Mouse (Mus musculus) naive thymus-derived CD4-positive, alpha-beta T cell, adult 2 months (primary cell): ENCODE data around the gene Gm10228.
"Not testable (repeated sequence)": the region's sequence is repeated elsewhere in the genome, so short reads cannot be mapped to it uniquely, and the experiment has no call there.

Experiments used
- DNase-seq: peaks from one replicate; pipeline ENCODE4 v3.0.0-alpha.2; 2011; ENCODE audit warnings: low read depth

Gm10228 gene

DNA sequence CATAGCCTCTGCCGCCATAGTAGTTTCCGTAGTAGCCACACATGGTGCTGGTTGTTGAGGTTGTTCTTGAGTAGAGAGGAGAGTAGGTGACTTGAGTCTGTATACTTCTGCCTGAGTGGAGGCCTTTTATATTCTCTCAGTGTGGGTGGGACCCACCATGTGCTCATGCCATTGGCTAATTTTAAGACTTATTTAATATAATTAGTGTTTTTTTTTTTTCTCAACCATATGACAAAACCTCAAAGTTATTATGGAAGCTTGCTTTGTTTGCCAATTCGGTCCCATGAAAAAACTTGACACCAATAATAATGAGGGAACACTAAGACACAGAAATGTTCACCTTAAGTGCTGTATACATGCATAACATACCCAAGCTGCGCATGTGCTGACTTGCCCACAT is at the start of gene Gm10228:
TSS of gene Gm10228 (minus strand) at position 101 of the 400 bp plus-strand sequence.
- DNase-seq, result not testable (repeated sequence)

GRCm38 (mm10) chr16:89071041-89071440 is 29.8 kb upstream of the Gm10228 start:
- DNase-seq, result not testable (repeated sequence)

DNA sequence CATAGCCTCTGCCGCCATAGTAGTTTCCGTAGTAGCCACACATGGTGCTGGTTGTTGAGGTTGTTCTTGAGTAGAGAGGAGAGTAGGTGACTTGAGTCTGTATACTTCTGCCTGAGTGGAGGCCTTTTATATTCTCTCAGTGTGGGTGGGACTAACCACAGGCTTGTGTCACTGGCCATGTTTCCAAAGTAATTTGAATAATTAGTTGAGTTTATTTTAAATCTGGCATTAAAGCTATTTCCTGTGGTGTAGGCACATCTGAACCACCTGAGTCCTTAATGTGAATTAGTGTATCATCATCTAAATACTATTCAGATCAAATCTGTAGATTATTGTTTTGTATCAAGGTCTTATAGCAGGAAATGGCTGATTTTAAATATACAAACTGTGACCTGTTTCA is 22.6 kb upstream of the Gm10228 start, which contains the start of gene 1110025L11Rik:
TSS of gene 1110025L11Rik (minus strand) at position 101 of the 400 bp plus-strand sequence.
- DNase-seq, result not testable (repeated sequence)

DNA sequence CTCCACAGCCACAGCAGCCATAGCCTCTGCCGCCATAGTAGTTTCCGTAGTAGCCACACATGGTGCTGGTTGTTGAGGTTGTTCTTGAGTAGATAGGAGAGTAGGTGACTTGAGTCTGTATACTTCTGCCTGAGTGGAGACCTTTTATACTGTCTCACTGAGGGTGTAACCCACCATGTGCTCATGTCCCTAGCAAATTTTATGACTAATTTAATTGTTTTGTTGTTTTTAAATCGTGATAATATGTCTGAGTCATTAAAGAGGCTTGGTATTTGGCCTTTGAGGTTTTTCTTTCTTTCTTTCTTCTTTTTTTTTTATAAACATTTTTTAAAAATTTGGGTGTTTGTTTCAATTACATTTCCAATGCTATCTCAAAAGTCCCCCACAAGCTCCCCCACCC is 6.5 kb upstream of the Gm10228 start, which contains the start of gene Krtap6-5:
TSS of gene Krtap6-5 (minus strand) at position 101 of the 400 bp plus-strand sequence.
- DNase-seq, result no peak

DNA sequence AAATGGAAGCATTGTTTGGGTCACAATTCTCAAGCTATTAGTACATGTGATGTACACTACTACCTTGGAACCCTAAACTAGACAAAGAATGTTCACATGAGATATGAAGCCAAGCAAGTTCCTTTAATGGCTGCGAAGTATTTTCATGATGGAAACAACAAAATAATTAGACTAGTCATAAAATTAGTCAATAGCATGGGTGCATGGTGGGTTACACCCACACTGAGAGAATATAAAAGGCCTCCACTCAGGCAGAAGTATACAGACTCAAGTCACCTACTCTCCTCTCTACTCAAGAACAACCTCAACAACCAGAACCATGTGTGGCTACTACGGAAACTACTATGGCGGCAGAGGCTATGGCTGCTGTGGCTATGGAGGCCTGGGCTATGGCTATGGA is 9.9 kb downstream of the Gm10228 start, which contains the start of gene Krtap6-1:
TSS of gene Krtap6-1 (plus strand) at position 301 of the 400 bp plus-strand sequence.
- not testable (repeated sequence) for DNase-seq

DNA sequence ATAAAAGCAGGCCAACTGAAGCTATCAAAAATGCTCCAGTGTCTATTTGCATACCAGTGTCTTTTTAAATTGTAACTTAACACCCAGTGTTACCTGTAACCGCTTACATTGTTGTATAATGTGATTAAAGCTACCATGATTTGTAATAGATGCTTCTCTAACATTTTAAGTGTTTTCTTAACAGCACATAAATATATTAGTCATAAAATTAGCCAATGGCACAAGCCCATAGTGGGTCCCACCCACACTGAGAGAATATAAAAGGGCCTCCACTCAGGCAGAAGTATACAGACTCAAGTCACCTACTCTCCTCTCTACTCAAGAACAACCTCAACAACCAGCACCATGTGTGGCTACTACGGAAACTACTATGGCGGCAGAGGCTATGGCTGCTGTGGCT is 26.3 kb downstream of the Gm10228 start, which contains the start of gene Gm10229:
TSS of gene Gm10229 (plus strand) at position 301 of the 400 bp plus-strand sequence.
- not testable (repeated sequence) for DNase-seq

- no peak for DNase-seq
Observed at GRCm38 (mm10) chr16:89013973-89014372, 27.3 kb downstream of the Gm10228 start.

- no peak for DNase-seq
Observed at GRCm38 (mm10) chr16:89010659-89011058, 30.6 kb downstream of the Gm10228 start, which contains the start of gene Krtap22-2. TSS of gene Krtap22-2 (minus strand) at chr16:89010759.
